Mouse (Mus musculus): ENCODE data around the gene Dock4. TPM values are rescaled to one million over a fixed set of nuclear protein-coding genes. Genes with fewer than 3 reads are reported as not detected.
A peak's percentile ranks its signal among the peaks of the same experiment; 100 is the strongest.

The Dock4 gene
- polyA plus RNA-seq, 2 experiments = 7.7 to 12.2 TPM

GRCm38 (mm10) chr12:40838338-40838695, 392.6 kb downstream of the Dock4 start:
- no peak overlapping the region for H3K4me3 ChIP-seq (replicated peaks; ENCODE audit: low read length)
- peaks cover 2% of the 10 kb centered on the region for H3K36me3 ChIP-seq (ENCODE audit: control insufficient read depth, insufficient read depth, low read length)
- H3K27ac ChIP-seq (replicated peaks; ENCODE audit: low read depth, low read length) = no peak overlapping the region
- ATAC-seq (ENCODE audit: low FRiP score, low read depth) (no peak), DNase-seq (ENCODE audit: low spot score) (no peak)
- peaks cover 4% of the 10 kb centered on the region; the same call in 1 of the 2 replicates for H3K4me1 ChIP-seq (ENCODE audit: control insufficient read depth, insufficient read depth, low read length)
- 48% methylated on average over 2 of the region's 2 CpGs for WGBS
- H3K27me3 ChIP-seq (ENCODE audit: control insufficient read depth, insufficient read depth, low read length) = no peaks in the 10 kb centered on the region
- no peak for TF ChIP-seq POLR2A (IDR thresholded peaks at IDR 0.05; ENCODE audit: borderline replicate concordance, extremely low read depth, insufficient read depth, insufficient read length)
- no peak overlapping the region for H3K9ac ChIP-seq (ENCODE audit: low read depth, low read length, severe bottlenecking)
- H3K4me2 ChIP-seq (replicated peaks; ENCODE audit: low read depth, low read length, severe bottlenecking) = no peak overlapping the region
- H3K9me3 ChIP-seq (ENCODE audit: control insufficient read depth, low read length) = no peaks in the 10 kb centered on the region

GRCm38 (mm10) chr12:40838940-40839339, 393.2 kb downstream of the Dock4 start:
- Histone ChIP-seq H3K4me2 (replicated peaks; ENCODE audit: low read depth, low read length, severe bottlenecking) (no peak overlapping the region), H3K4me3 (replicated peaks; ENCODE audit: low read length) (no peak overlapping the region), H3K4me1 (ENCODE audit: control insufficient read depth, insufficient read depth, low read length) (peaks cover 4% of the 10 kb centered on the region; the same call in 1 of the 2 replicates), H3K9me3 (ENCODE audit: control insufficient read depth, low read length) (no peaks in the 10 kb centered on the region), H3K27me3 (ENCODE audit: control insufficient read depth, insufficient read depth, low read length) (no peaks in the 10 kb centered on the region), H3K36me3 (ENCODE audit: control insufficient read depth, insufficient read depth, low read length) (peaks cover 2% of the 10 kb centered on the region), H3K27ac (replicated peaks; ENCODE audit: low read depth, low read length) (0 out of 2 replicates have a peak overlapping the region, but pooled peaks have one; percentile 39), H3K9ac (ENCODE audit: low read depth, low read length, severe bottlenecking) (no peak overlapping the region)
- no peak for ATAC-seq (ENCODE audit: low FRiP score, low read depth)
- TF ChIP-seq POLR2A (IDR thresholded peaks at IDR 0.05; ENCODE audit: borderline replicate concordance, extremely low read depth, insufficient read depth, insufficient read length) = no peak
- DNase-seq (ENCODE audit: low spot score) = peak; percentile 64
- WGBS = 58% methylated on average over 5 of the region's 5 CpGs

- WGBS = 66% methylated on average over 4 of the region's 4 CpGs
- H3K4me3 ChIP-seq (replicated peaks; ENCODE audit: low read length) = no peak overlapping the region
- peaks cover 4% of the 10 kb centered on the region; the same call in 1 of the 2 replicates for H3K4me1 ChIP-seq (ENCODE audit: control insufficient read depth, insufficient read depth, low read length)
- no peak overlapping the region for H3K9ac ChIP-seq (ENCODE audit: low read depth, low read length, severe bottlenecking)
- DNase-seq (ENCODE audit: low spot score) (no peak), ATAC-seq (ENCODE audit: low FRiP score, low read depth) (no peak)
- H3K4me2 ChIP-seq (replicated peaks; ENCODE audit: low read depth, low read length, severe bottlenecking) = no peak overlapping the region
- no peak for TF ChIP-seq POLR2A (IDR thresholded peaks at IDR 0.05; ENCODE audit: borderline replicate concordance, extremely low read depth, insufficient read depth, insufficient read length)
- no peak overlapping the region for H3K27ac ChIP-seq (replicated peaks; ENCODE audit: low read depth, low read length)
- no peaks in the 10 kb centered on the region for H3K9me3 ChIP-seq (ENCODE audit: control insufficient read depth, low read length)
- H3K36me3 ChIP-seq (ENCODE audit: control insufficient read depth, insufficient read depth, low read length) = peaks cover 2% of the 10 kb centered on the region; the same call in 1 of the 2 replicates
- H3K27me3 ChIP-seq (ENCODE audit: control insufficient read depth, insufficient read depth, low read length) = no peaks in the 10 kb centered on the region
Measured at GRCm38 (mm10) chr12:40839817-40840216, 394.1 kb downstream of the Dock4 start.

GRCm38 (mm10) chr12:40842251-40842988, 396.7 kb downstream of the Dock4 start:
- no peak overlapping the region for H3K4me2 ChIP-seq (replicated peaks; ENCODE audit: low read depth, low read length, severe bottlenecking)
- H3K27ac ChIP-seq (replicated peaks; ENCODE audit: low read depth, low read length) = no peak overlapping the region
- no peaks in the 10 kb centered on the region for H3K9me3 ChIP-seq (ENCODE audit: control insufficient read depth, low read length)
- H3K4me1 ChIP-seq (ENCODE audit: control insufficient read depth, insufficient read depth, low read length) = peaks cover 4% of the 10 kb centered on the region; the same call in 1 of the 2 replicates
- H3K4me3 ChIP-seq (replicated peaks; ENCODE audit: low read length) = no peak overlapping the region
- ATAC-seq (ENCODE audit: low FRiP score, low read depth) = no peak
- TF ChIP-seq POLR2A (IDR thresholded peaks at IDR 0.05; ENCODE audit: borderline replicate concordance, extremely low read depth, insufficient read depth, insufficient read length) = no peak
- H3K36me3 ChIP-seq (ENCODE audit: control insufficient read depth, insufficient read depth, low read length) = no peaks in the 10 kb centered on the region
- H3K27me3 ChIP-seq (ENCODE audit: control insufficient read depth, insufficient read depth, low read length) = no peaks in the 10 kb centered on the region
- H3K9ac ChIP-seq (ENCODE audit: low read depth, low read length, severe bottlenecking) = no peak overlapping the region
- 81% methylated on average over 10 of the region's 10 CpGs for WGBS
- peak; percentile 27 for DNase-seq (ENCODE audit: low spot score)

GRCm38 (mm10) chr12:40842991-40843390, 397.2 kb downstream of the Dock4 start:
- no peak for DNase-seq (ENCODE audit: low spot score)
- ATAC-seq (ENCODE audit: low FRiP score, low read depth) = no peak
- no peak for TF ChIP-seq POLR2A (IDR thresholded peaks at IDR 0.05; ENCODE audit: borderline replicate concordance, extremely low read depth, insufficient read depth, insufficient read length)
- Histone ChIP-seq H3K27ac (replicated peaks; ENCODE audit: low read depth, low read length) (no peak overlapping the region), H3K9ac (ENCODE audit: low read depth, low read length, severe bottlenecking) (no peak overlapping the region), H3K9me3 (ENCODE audit: control insufficient read depth, low read length) (no peaks in the 10 kb centered on the region), H3K4me1 (ENCODE audit: control insufficient read depth, insufficient read depth, low read length) (peaks cover 4% of the 10 kb centered on the region; the same call in 1 of the 2 replicates), H3K36me3 (ENCODE audit: control insufficient read depth, insufficient read depth, low read length) (no peaks in the 10 kb centered on the region), H3K4me3 (replicated peaks; ENCODE audit: low read length) (no peak overlapping the region), H3K27me3 (ENCODE audit: control insufficient read depth, insufficient read depth, low read length) (no peaks in the 10 kb centered on the region), H3K4me2 (replicated peaks; ENCODE audit: low read depth, low read length, severe bottlenecking) (no peak overlapping the region)
- WGBS = 70% methylated on average over 5 of the region's 5 CpGs

All from limb, embryonic 14.5 days (tissue).